Mouse (Mus musculus) ES-Bruce4 (cell line): ENCODE results near the gene Tnnc2. TPM values are rescaled to one million over a fixed set of nuclear protein-coding genes. Genes with fewer than 3 reads are reported as not detected.

Experiments used
- H3K27ac ChIP-seq: 2 replicates; pipeline ENCODE4 v1.5.1; 2012; ENCODE audit warnings: low read length, inconsistent platforms; ENCODE audit not compliant: insufficient read depth
- H3K27me3 ChIP-seq: 2 replicates; pipeline ENCODE4 v1.6.1; 2012; ENCODE audit warnings: mild to moderate bottlenecking, low read length, inconsistent platforms; ENCODE audit not compliant: control insufficient read depth, poor library complexity, insufficient read depth, severe bottlenecking
- H3K36me3 ChIP-seq: 2 replicates; pipeline ENCODE4 v1.6.1; 2012; ENCODE audit warnings: inconsistent platforms, mild to moderate bottlenecking, low read length, moderate library complexity; ENCODE audit not compliant: control insufficient read depth, poor library complexity, insufficient read depth, severe bottlenecking
- H3K4me1 ChIP-seq: one replicate; pipeline ENCODE4 v1.8.1; 2011; ENCODE audit warnings: low read length; ENCODE audit not compliant: control insufficient read depth, insufficient read depth
- H3K4me3 ChIP-seq: 2 replicates; pipeline ENCODE4 v1.5.1; 2011; ENCODE audit warnings: low read depth, mild to moderate bottlenecking, low read length
- H3K9ac ChIP-seq: 2 replicates; pipeline ENCODE4 v1.6.1; 2012; ENCODE audit warnings: low read depth, mild to moderate bottlenecking, inconsistent platforms; ENCODE audit not compliant: poor library complexity, severe bottlenecking
- H3K9me3 ChIP-seq: replicated peaks from 2 replicates; pipeline ENCODE4 v1.6.1; 2012; ENCODE audit warnings: mild to moderate bottlenecking, low read length, inconsistent platforms; ENCODE audit not compliant: control insufficient read depth, poor library complexity, insufficient read depth, severe bottlenecking
- CTCF ChIP-seq: IDR thresholded peaks from one replicate; pipeline ENCODE4 v1.8.1; 2011; ENCODE audit warnings: low read depth, low read length
- EP300 ChIP-seq: IDR thresholded peaks from 2 replicates; pipeline ENCODE4 v1.6.1; 2011; ENCODE audit warnings: low read depth, low read length; ENCODE audit not compliant: insufficient read depth
- POLR2A ChIP-seq: IDR thresholded peaks from one replicate; pipeline ENCODE4 v1.8.1; 2011; ENCODE audit warnings: low read length; ENCODE audit not compliant: insufficient read depth
- polyA plus RNA-seq: library from polyadenylated mRNA; stranded (reverse); fragments of >200 nt; gene quantifications from 2 replicates; pipeline ENCODE4 v1.2.4, GENCODE M21; 2011; ENCODE audit warnings: low read depth; ENCODE audit not compliant: missing spikeins, insufficient read depth, insufficient read length

The Tnnc2 gene
- polyA plus RNA-seq, 1 experiment: 0.88 TPM

DNA sequence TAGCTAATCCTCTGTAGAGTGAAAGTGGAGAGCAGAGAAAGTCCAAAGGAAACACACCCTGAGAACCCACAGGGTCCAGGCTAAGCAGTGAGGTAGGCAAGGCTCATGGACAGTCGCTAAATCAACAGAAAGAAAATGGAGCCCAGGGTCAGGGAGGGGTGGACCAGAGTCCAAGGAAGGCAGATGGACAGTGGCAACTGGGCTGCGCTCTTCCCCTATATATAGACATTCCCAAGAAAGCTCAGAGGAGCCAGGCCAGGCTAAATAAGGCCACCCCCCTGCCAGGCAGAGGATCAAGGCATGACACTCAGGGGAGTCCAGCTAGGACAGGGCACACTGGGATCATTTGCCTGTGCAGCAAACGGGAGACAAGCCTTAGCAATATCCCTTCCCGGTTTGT lies 2.1 kb upstream of the Tnnc2 start:
- no peaks in the 10 kb centered on the region for H3K9me3 ChIP-seq
- H3K9ac ChIP-seq: no peak overlapping the region
- no peaks in the 10 kb centered on the region for H3K4me1 ChIP-seq
- no peak overlapping the region for H3K4me3 ChIP-seq
- no peaks in the 10 kb centered on the region for H3K36me3 ChIP-seq
- no peak overlapping the region for H3K27ac ChIP-seq
- no peaks in the 10 kb centered on the region for H3K27me3 ChIP-seq
- no peak for TF ChIP-seq EP300
- no peak for TF ChIP-seq POLR2A
- no peak for TF ChIP-seq CTCF

DNA sequence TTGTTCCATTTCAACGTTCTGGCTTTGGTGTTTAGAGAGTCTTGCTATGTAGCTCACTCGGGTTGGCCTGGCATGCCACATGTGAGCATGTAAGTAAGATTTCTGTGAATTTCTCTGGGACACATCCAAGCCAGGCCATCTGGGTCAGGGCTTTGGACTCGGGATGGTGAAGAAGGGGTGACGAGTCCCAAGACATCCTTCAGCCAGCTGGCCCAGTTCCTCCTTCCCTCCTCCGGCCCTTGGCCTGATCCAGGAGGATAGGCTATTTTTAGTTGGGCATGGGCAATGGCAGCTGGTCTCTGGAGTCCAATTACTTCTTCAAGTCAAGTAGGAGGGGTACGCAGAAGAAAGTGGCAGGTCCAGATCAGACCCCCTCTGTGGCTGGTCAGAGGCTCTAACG lies 958 bp downstream of the Tnnc2 start:
- Histone ChIP-seq H3K4me3 (no peak overlapping the region), H3K27me3 (no peaks in the 10 kb centered on the region), H3K36me3 (no peaks in the 10 kb centered on the region), H3K9me3 (no peaks in the 10 kb centered on the region), H3K9ac (no peak overlapping the region), H3K27ac (no peak overlapping the region), H3K4me1 (no peaks in the 10 kb centered on the region)
- TF ChIP-seq CTCF: no peak

DNA sequence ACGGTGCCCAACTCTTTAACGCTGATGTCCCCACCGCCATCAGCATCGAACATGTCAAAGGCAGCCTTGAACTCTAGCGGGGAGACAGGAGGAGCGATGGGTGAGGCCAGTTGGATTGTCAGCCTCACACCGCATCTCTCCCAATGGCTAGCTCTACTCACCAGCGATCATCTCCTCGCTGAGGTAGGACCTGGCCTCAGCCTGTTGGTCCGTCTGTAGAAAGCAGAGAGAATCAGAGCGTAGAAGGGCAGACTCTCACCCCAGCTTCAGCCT lies 1.8 kb downstream of the Tnnc2 start:
- Histone ChIP-seq H3K4me1 (no peaks in the 10 kb centered on the region), H3K9ac (no peak overlapping the region), H3K9me3 (no peaks in the 10 kb centered on the region), H3K4me3 (no peak overlapping the region), H3K27me3 (no peaks in the 10 kb centered on the region), H3K27ac (no peak overlapping the region), H3K36me3 (peaks cover 4% of the 10 kb centered on the region)
- no peak for TF ChIP-seq EP300
- TF ChIP-seq POLR2A: no peak
- TF ChIP-seq CTCF: no peak

DNA sequence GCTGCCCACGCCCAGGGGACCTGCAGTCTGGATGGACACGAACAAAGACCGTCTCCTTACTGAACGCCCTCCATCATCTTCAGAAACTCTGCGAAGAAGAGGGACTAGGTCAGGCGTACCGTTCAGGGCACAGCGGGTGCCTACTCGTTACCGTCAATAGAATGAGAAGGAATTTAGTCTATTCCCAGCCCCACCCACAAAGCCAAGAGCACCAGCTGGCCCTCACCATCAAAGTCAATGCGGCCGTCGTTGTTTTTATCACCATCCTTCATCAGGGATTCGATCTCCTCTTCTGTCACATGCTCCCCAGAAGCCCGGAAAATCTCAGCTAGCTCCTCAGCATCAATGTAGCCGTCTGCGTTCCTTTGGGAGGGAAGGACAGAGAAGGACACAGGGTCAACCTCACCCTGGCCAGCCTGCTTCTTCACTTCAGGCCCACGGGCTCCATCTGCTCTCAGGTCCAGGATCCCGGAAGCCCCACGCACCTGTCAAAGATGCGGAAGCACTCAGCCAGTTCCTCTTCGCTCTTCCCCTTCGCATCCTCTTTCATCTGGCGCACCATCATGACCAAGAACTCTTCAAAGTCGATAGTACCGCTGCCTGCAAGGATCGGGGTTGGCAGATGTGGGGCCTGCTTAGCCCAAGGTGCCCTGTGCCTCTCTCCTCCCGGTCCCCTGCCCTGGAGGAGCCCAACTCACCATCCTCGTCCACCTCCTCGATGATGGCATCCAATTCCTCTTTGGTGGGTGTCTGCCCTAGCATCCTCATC lies 2.3 kb downstream of the Tnnc2 start:
- Histone ChIP-seq H3K9me3 (no peaks in the 10 kb centered on the region), H3K27ac (no peak overlapping the region), H3K27me3 (no peaks in the 10 kb centered on the region), H3K9ac (no peak overlapping the region), H3K4me3 (no peak overlapping the region), H3K36me3 (peaks cover 7% of the 10 kb centered on the region), H3K4me1 (no peaks in the 10 kb centered on the region)
- TF ChIP-seq EP300: no peak
- TF ChIP-seq CTCF: no peak
- no peak for TF ChIP-seq POLR2A

DNA sequence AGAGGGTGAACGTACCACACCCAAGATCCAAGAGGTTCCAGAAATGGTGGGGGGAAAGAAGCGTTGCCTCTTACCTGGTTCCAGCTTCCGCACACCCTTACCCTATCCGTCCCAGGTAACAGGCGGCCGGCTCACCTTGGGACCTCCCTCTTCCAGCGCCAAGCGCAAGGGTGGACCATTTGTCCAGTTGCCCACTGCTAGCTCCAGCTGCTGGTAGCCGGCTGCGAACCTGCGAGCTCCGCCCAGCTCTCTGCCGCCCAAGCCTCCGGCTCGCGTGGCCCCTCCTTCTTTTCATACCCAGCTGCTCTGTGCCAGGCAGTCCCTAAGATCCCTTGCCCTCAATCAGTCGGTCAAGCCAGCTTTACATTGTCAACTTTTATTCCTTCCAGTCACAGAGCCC lies 3.0 kb downstream of the Tnnc2 start:
- H3K27me3 ChIP-seq: no peaks in the 10 kb centered on the region
- peak overlapping the region; percentile 9 for H3K4me3 ChIP-seq
- H3K36me3 ChIP-seq: peaks cover 14% of the 10 kb centered on the region
- H3K27ac ChIP-seq: no peak overlapping the region
- H3K9ac ChIP-seq: no peak overlapping the region
- H3K9me3 ChIP-seq: no peaks in the 10 kb centered on the region
- TF ChIP-seq EP300 (no peak), CTCF (no peak), POLR2A (no peak)
- H3K4me1 ChIP-seq: no peaks in the 10 kb centered on the region

DNA sequence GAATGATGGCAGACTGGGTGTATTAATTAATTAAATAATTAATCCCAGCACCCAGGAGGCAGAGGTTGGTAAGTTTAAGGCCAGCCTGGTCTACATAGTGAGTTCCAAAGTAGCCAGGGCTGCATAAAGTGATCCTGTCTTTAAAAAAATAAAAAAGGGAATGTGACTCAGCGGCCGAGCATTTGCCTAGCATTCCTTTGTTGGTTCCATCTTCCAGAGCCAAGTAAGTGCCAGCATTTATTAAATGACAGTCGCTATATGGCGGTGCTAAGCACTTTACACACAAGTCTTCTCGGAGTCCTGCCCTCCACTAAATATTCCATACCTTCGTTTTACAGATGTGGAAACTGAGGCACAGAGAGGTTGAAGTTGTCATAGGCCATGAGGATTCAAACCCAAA lies 3.6 kb downstream of the Tnnc2 start:
- TF ChIP-seq CTCF (no peak), EP300 (no peak), POLR2A (no peak)

More for the DNA sequence above, 3.6 kb downstream of the Tnnc2 start:
- Histone ChIP-seq H3K9me3 (no peaks in the 10 kb centered on the region), H3K27ac (no peak overlapping the region), H3K4me1 (peaks cover 3% of the 10 kb centered on the region), H3K36me3 (peaks cover 20% of the 10 kb centered on the region), H3K9ac (no peak overlapping the region), H3K27me3 (no peaks in the 10 kb centered on the region), H3K4me3 (no peak overlapping the region)
